Mouse (Mus musculus): ENCODE measurements around the gene 4930519P11Rik. TPM values are rescaled to one million over a fixed set of nuclear protein-coding genes. Genes with fewer than 3 reads are reported as not detected.
A peak's percentile ranks its signal among the peaks of the same experiment; 100 is the strongest.

Gene 4930519P11Rik
- polyA plus RNA-seq, 1 experiment from 2014 or later = not detected

- H3K27ac ChIP-seq (replicated peaks) = no peak overlapping the region
Observed at GRCm38 (mm10) chr2:154593025-154593424, 20.2 kb downstream of the 4930519P11Rik start.

GRCm38 (mm10) chr2:154591239-154591638, 22.0 kb downstream of the 4930519P11Rik start:
- no peaks in the 10 kb centered on the region; the same call in 1 of the 2 replicates for H3K9me3 ChIP-seq (replicated peaks)
- peaks cover 13% of the 10 kb centered on the region; the same call in 1 of the 2 replicates for H3K36me3 ChIP-seq
- WGBS = 84% methylated on average over 3 of the region's 3 CpGs
- no peak overlapping the region for H3K4me3 ChIP-seq
- DNase-seq (ENCODE audit: low spot score) = no peak
- no peak overlapping the region for H3K27ac ChIP-seq (replicated peaks)
- no peaks in the 10 kb centered on the region for H3K27me3 ChIP-seq (ENCODE audit: low read depth, poor library complexity, severe bottlenecking)
- no peaks in the 10 kb centered on the region for H3K4me1 ChIP-seq

More at GRCm38 (mm10) chr2:154593025-154593424, 20.2 kb downstream of the 4930519P11Rik start:
- 64% methylated on average over 3 of the region's 3 CpGs for WGBS
- Histone ChIP-seq H3K4me1 (no peaks in the 10 kb centered on the region), H3K27me3 (ENCODE audit: low read depth, poor library complexity, severe bottlenecking) (no peaks in the 10 kb centered on the region), H3K36me3 (0 out of 2 replicates have a peak, but pooled peaks cover 9% of the 10 kb centered on the region), H3K9me3 (replicated peaks) (no peaks in the 10 kb centered on the region), H3K4me3 (no peak overlapping the region)
- no peak for DNase-seq (ENCODE audit: low spot score)

GRCm38 (mm10) chr2:154589051-154589450, 24.2 kb downstream of the 4930519P11Rik start:
- 77% methylated on average over 4 of the region's 4 CpGs for WGBS
- Histone ChIP-seq H3K27ac (replicated peaks) (no peak overlapping the region), H3K4me1 (peaks cover 11% of the 10 kb centered on the region; the same call in 1 of the 2 replicates), H3K36me3 (peaks cover 13% of the 10 kb centered on the region; the same call in 1 of the 2 replicates), H3K9me3 (replicated peaks) (no peaks in the 10 kb centered on the region; the same call in 1 of the 2 replicates), H3K4me3 (no peak overlapping the region), H3K27me3 (ENCODE audit: low read depth, poor library complexity, severe bottlenecking) (no peaks in the 10 kb centered on the region)
- no peak for DNase-seq (ENCODE audit: low spot score)

GRCm38 (mm10) chr2:154586405-154586804, 26.8 kb downstream of the 4930519P11Rik start:
- H3K27ac ChIP-seq (replicated peaks) = no peak overlapping the region
- WGBS = 75% methylated on average over 5 of the region's 5 CpGs
- peak; percentile 32 for DNase-seq (ENCODE audit: low spot score)

GRCm38 (mm10) chr2:154584931-154585601, 28.2 kb downstream of the 4930519P11Rik start:
- H3K27ac ChIP-seq (replicated peaks) = no peak overlapping the region; the same call in 1 of the 2 replicates
- H3K36me3 ChIP-seq = peaks cover 4% of the 10 kb centered on the region; the same call in 1 of the 2 replicates
- H3K4me3 ChIP-seq = no peak overlapping the region
- no peaks in the 10 kb centered on the region for H3K27me3 ChIP-seq (ENCODE audit: low read depth, poor library complexity, severe bottlenecking)
- DNase-seq (ENCODE audit: low spot score) = no peak
- peaks cover 15% of the 10 kb centered on the region; the same call in 1 of the 2 replicates for H3K4me1 ChIP-seq
- no peaks in the 10 kb centered on the region; the same call in 1 of the 2 replicates for H3K9me3 ChIP-seq (replicated peaks)
- 74% methylated on average over 17 of the region's 17 CpGs for WGBS

More at GRCm38 (mm10) chr2:154586405-154586804, 26.8 kb downstream of the 4930519P11Rik start:
- Histone ChIP-seq H3K27me3 (ENCODE audit: low read depth, poor library complexity, severe bottlenecking) (no peaks in the 10 kb centered on the region), H3K36me3 (peaks cover 4% of the 10 kb centered on the region; the same call in 1 of the 2 replicates), H3K9me3 (replicated peaks) (no peaks in the 10 kb centered on the region; the same call in 1 of the 2 replicates), H3K4me1 (peaks cover 11% of the 10 kb centered on the region; the same call in 1 of the 2 replicates), H3K4me3 (no peak overlapping the region)

GRCm38 (mm10) chr2:154583906-154584872, 29.0 kb downstream of the 4930519P11Rik start:
- Histone ChIP-seq H3K27ac (replicated peaks) (no peak overlapping the region; the same call in 1 of the 2 replicates), H3K27me3 (ENCODE audit: low read depth, poor library complexity, severe bottlenecking) (no peaks in the 10 kb centered on the region), H3K4me1 (peaks cover 15% of the 10 kb centered on the region; the same call in 1 of the 2 replicates), H3K9me3 (replicated peaks) (no peaks in the 10 kb centered on the region; the same call in 1 of the 2 replicates), H3K4me3 (no peak overlapping the region), H3K36me3 (peaks cover 4% of the 10 kb centered on the region; the same call in 1 of the 2 replicates)
- WGBS = 74% methylated on average over 15 of the region's 15 CpGs
- DNase-seq (ENCODE audit: low spot score) = no peak

- peaks cover 33% of the 10 kb centered on the region for H3K4me1 ChIP-seq
- WGBS = 90% methylated on average over 1 of the region's 1 CpGs
- H3K9me3 ChIP-seq (replicated peaks) = no peaks in the 10 kb centered on the region; the same call in 1 of the 2 replicates
- H3K36me3 ChIP-seq = peaks cover under 1% of the 10 kb centered on the region; the same call in 1 of the 2 replicates
- DNase-seq (ENCODE audit: low spot score) = no peak
- no peak overlapping the region for H3K4me3 ChIP-seq
- no peak overlapping the region for H3K27ac ChIP-seq (replicated peaks)
- H3K27me3 ChIP-seq (ENCODE audit: low read depth, poor library complexity, severe bottlenecking) = no peaks in the 10 kb centered on the region
Observed at GRCm38 (mm10) chr2:154581421-154581820, 31.8 kb downstream of the 4930519P11Rik start.

GRCm38 (mm10) chr2:154580586-154580985, 32.7 kb downstream of the 4930519P11Rik start:
- Histone ChIP-seq H3K27me3 (ENCODE audit: low read depth, poor library complexity, severe bottlenecking) (no peaks in the 10 kb centered on the region), H3K4me3 (no peak overlapping the region), H3K36me3 (no peaks in the 10 kb centered on the region), H3K4me1 (peaks cover 38% of the 10 kb centered on the region), H3K9me3 (replicated peaks) (no peaks in the 10 kb centered on the region), H3K27ac (replicated peaks) (peak overlapping the region; percentile 57)
- DNase-seq (ENCODE audit: low spot score) = no peak
- WGBS = 88% methylated on average over 8 of the region's 8 CpGs

GRCm38 (mm10) chr2:154577744-154578067, 35.5 kb downstream of the 4930519P11Rik start:
- Histone ChIP-seq H3K4me1 (peaks cover 31% of the 10 kb centered on the region), H3K27ac (replicated peaks) (peak overlapping the region; percentile 85), H3K4me3 (peak overlapping the region; percentile 25; the same call in 1 of the 2 replicates), H3K36me3 (no peaks in the 10 kb centered on the region), H3K27me3 (ENCODE audit: low read depth, poor library complexity, severe bottlenecking) (no peaks in the 10 kb centered on the region), H3K9me3 (replicated peaks) (no peaks in the 10 kb centered on the region)
- no peak for DNase-seq (ENCODE audit: low spot score)
- 62% methylated on average over 6 of the region's 6 CpGs for WGBS

GRCm38 (mm10) chr2:154576876-154577743, 36.1 kb downstream of the 4930519P11Rik start:
- Histone ChIP-seq H3K27me3 (ENCODE audit: low read depth, poor library complexity, severe bottlenecking) (0 out of 2 replicates have a peak, but pooled peaks cover 5% of the 10 kb centered on the region), H3K36me3 (no peaks in the 10 kb centered on the region), H3K4me1 (peaks cover 31% of the 10 kb centered on the region), H3K4me3 (peak overlapping the region; percentile 25; the same call in 1 of the 2 replicates), H3K27ac (replicated peaks) (peak overlapping the region; percentile 85), H3K9me3 (replicated peaks) (no peaks in the 10 kb centered on the region)
- 32% methylated on average over 12 of the region's 12 CpGs for WGBS
- peak; percentile 77 for DNase-seq (ENCODE audit: low spot score)

- Histone ChIP-seq H3K4me1 (peaks cover 44% of the 10 kb centered on the region), H3K9me3 (replicated peaks) (no peaks in the 10 kb centered on the region), H3K27me3 (ENCODE audit: low read depth, poor library complexity, severe bottlenecking) (0 out of 2 replicates have a peak, but pooled peaks cover 7% of the 10 kb centered on the region), H3K27ac (replicated peaks) (no peak overlapping the region; the same call in 1 of the 2 replicates), H3K4me3 (no peak overlapping the region), H3K36me3 (no peaks in the 10 kb centered on the region)
- WGBS = 72% methylated on average over 7 of the region's 7 CpGs
- DNase-seq (ENCODE audit: low spot score) = no peak
Observed at GRCm38 (mm10) chr2:154574271-154574670, 39.0 kb downstream of the 4930519P11Rik start.
